12 mouse cellular contexts compared by ENCODE assay signal in the genomic region with DNA sequence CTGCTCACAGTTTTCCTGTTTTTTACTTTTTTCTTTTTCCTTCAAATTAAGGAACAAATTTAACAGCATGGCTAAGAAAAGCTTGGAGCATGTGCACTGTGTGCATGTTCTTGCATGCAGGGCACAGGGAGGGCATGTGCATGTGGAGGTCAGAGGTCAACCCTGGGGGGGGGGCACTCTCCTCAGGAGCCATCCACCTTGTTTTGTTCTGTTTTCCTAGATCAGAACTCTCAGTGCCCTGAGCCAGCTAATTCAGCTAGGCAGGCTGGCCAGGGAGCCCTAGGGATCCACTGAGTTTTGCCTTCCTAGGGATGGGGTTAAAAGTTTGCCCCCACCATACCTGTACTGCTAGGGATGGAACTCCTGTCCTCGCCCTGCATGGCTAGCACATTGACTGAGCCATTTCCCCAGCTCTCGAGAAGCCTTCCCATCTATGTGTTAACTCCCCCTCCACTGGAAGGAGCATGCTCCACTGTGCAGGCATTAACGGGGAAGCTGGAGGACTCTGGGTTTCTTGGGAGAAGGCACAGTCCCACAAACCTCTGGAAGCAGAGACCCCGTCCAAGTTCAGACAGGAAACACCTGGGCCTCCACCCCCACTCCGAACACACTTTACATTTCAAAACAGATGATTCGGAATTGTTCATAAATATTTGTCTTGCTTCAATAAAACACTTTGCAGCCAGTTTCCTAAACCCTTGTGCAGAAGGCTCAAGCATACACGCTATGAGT.
DNase-seq lines count a peak whose midpoint lies in the region; ATAC-seq lines count a peak whose summit lies in the region.
"Had no signal": no experiment of that assay in that cellular context is flagged by ENCODE, and none has a peak within 500 bp of the region (broad histone marks: within the 10 kb centered on the region; RNA-seq: fewer than 3 reads in every experiment).

No protein-coding gene starts in this region.

- ATAC-seq in heart, embryonic 16.5 days (replicated peaks; ENCODE audit: extremely low read depth, insufficient read depth, low FRiP score), result no peak
- ATAC-seq in lung, embryonic 16.5 days (ENCODE audit: low read depth), result peak; percentile 21; the same call in 1 of the 2 replicates
- ATAC-seq in stomach, embryonic 16.5 days (ENCODE audit: insufficient read depth, low FRiP score), result no peak
- ATAC-seq: inflammation-experienced regulatory T-cells, adult 6 months had no signal

- peaks cover 68% of the 10 kb centered on the region for H3K4me1 ChIP-seq in heart, embryonic 16.5 days (ENCODE audit: control insufficient read depth, insufficient read depth, low read length)
- peaks cover 68% of the 10 kb centered on the region for H3K4me1 ChIP-seq in lung, embryonic 16.5 days (replicated peaks; ENCODE audit: control insufficient read depth, insufficient read depth, low read length)
- peaks cover 62% of the 10 kb centered on the region for H3K4me1 ChIP-seq in stomach, embryonic 16.5 days (ENCODE audit: control insufficient read depth, insufficient read depth, low read length)

- H3K36me3 ChIP-seq in heart, embryonic 16.5 days (ENCODE audit: control insufficient read depth, insufficient read depth), result peaks cover 4% of the 10 kb centered on the region; the same call in 1 of the 2 replicates
- no peaks in the 10 kb centered on the region for H3K36me3 ChIP-seq in lung, embryonic 16.5 days (ENCODE audit: control insufficient read depth, insufficient read depth, low read length)
- no peaks in the 10 kb centered on the region for H3K36me3 ChIP-seq in stomach, embryonic 16.5 days (ENCODE audit: control insufficient read depth, insufficient read depth, low read length)
- H3K36me3 ChIP-seq: forebrain, embryonic 12.5 days had no signal

- H3K27me3 ChIP-seq in heart, embryonic 16.5 days (ENCODE audit: control insufficient read depth, insufficient read depth, low read length), result no peaks in the 10 kb centered on the region
- no peaks in the 10 kb centered on the region for H3K27me3 ChIP-seq in lung, embryonic 16.5 days (ENCODE audit: control insufficient read depth, insufficient read depth, low read depth, low read length)
- no peaks in the 10 kb centered on the region for H3K27me3 ChIP-seq in stomach, embryonic 16.5 days (ENCODE audit: control insufficient read depth, insufficient read depth, low read length)

- no peak overlapping the region for H3K4me3 ChIP-seq in heart, embryonic 16.5 days (ENCODE audit: low read length)
- no peak overlapping the region for H3K4me3 ChIP-seq in lung, embryonic 16.5 days (ENCODE audit: low read length)
- no peak overlapping the region for H3K4me3 ChIP-seq in stomach, embryonic 16.5 days (replicated peaks; ENCODE audit: low read length)
- H3K4me3 ChIP-seq: forebrain, embryonic 12.5 days had no signal

- WGBS in heart, embryonic 16.5 days, result 45% methylated on average over 7 of the region's 7 CpGs
- WGBS in lung, embryonic 16.5 days, result 26% methylated on average over 7 of the region's 7 CpGs
- WGBS in stomach, embryonic 16.5 days, result 27% methylated on average over 7 of the region's 7 CpGs

- no peak overlapping the region for H3K4me2 ChIP-seq in heart, embryonic 16.5 days (ENCODE audit: low read depth, low read length)
- H3K4me2 ChIP-seq in lung, embryonic 16.5 days (ENCODE audit: low read depth, low read length), result no peak overlapping the region
- no peak overlapping the region for H3K4me2 ChIP-seq in stomach, embryonic 16.5 days (ENCODE audit: low read depth, low read length)
- H3K4me2 ChIP-seq: forebrain, embryonic 12.5 days had no signal

- H3K27ac ChIP-seq in heart, embryonic 16.5 days (ENCODE audit: low read length), result peak overlapping the region; percentile 91
- peak overlapping the region; percentile 40 for H3K27ac ChIP-seq in lung, embryonic 16.5 days (ENCODE audit: low read length)
- peak overlapping the region; percentile 86 for H3K27ac ChIP-seq in stomach, embryonic 16.5 days (ENCODE audit: low read length)
- H3K27ac ChIP-seq: forebrain, embryonic 12.5 days had no signal

- no peaks in the 10 kb centered on the region for H3K9me3 ChIP-seq in heart, embryonic 16.5 days (replicated peaks; ENCODE audit: control insufficient read depth, low read length)
- no peaks in the 10 kb centered on the region for H3K9me3 ChIP-seq in lung, embryonic 16.5 days (ENCODE audit: control insufficient read depth, low read length)
- H3K9me3 ChIP-seq in stomach, embryonic 16.5 days (replicated peaks; ENCODE audit: control insufficient read depth, low read length), result no peaks in the 10 kb centered on the region
- H3K9me3 ChIP-seq: forebrain, embryonic 12.5 days had no signal

- peak overlapping the region; percentile 31 for H3K9ac ChIP-seq in heart, embryonic 16.5 days (ENCODE audit: low read length)
- H3K9ac ChIP-seq in lung, embryonic 16.5 days (ENCODE audit: low read length), result no peak overlapping the region
- H3K9ac ChIP-seq in stomach, embryonic 16.5 days (ENCODE audit: low read length), result no peak overlapping the region
- H3K9ac ChIP-seq: forebrain, embryonic 12.5 days had no signal

- DNase-seq in heart, adult 8-10 months (ENCODE audit: low spot score), result no peak
- no peak for DNase-seq in lung, postnatal 14 days
- DNase-seq in kidney, postnatal 10 days, result peak; percentile 48
- DNase-seq in adrenal gland, adult 8-10 months, result no peak
- no peak for DNase-seq in adrenal gland, postnatal 25 days
- DNase-seq: cerebellum, postnatal 10 days; gastrocnemius, postnatal 25 days had no signal

Comparison
In these comparisons a context has a peak if more than half of its experiments do, and no peak if none do; other contexts are left out.
1. H3K27ac ChIP-seq: peak in every context shown above with its lines; median percentile 91 in heart, embryonic 16.5 days; 86 in stomach, embryonic 16.5 days; 40 in lung, embryonic 16.5 days.